Mouse (Mus musculus) heart, embryonic 10.5 days (tissue): ENCODE results near the gene Hoxc10. TPM values are rescaled to one million over a fixed set of nuclear protein-coding genes. Genes with fewer than 3 reads are reported as not detected.
A peak's percentile ranks its signal among the peaks of the same experiment; 100 is the strongest.

Experiments
- DNase-seq: peaks from one replicate; pipeline ENCODE4 v3.0.0-alpha.2; 2017; ENCODE audit warnings: low spot score
- H3K27ac ChIP-seq: fragments of 300-500 bp; sonication (generic); 2 replicates; pipeline ENCODE4 v1.5.1; 2016; ENCODE audit warnings: mild to moderate bottlenecking
- H3K27me3 ChIP-seq: fragments of 300-500 bp; sonication (generic); 2 replicates; pipeline ENCODE4 v1.6.1; 2016; ENCODE audit warnings: mild to moderate bottlenecking; ENCODE audit not compliant: poor library complexity, insufficient read depth, severe bottlenecking
- H3K36me3 ChIP-seq: fragments of 300-500 bp; sonication (generic); 2 replicates; pipeline ENCODE4 v1.6.1; 2016; ENCODE audit warnings: mild to moderate bottlenecking, moderate library complexity
- H3K4me1 ChIP-seq: fragments of 300-500 bp; sonication (generic); 2 replicates; pipeline ENCODE4 v1.6.1; 2016; ENCODE audit warnings: mild to moderate bottlenecking
- H3K4me3 ChIP-seq: fragments of 300-500 bp; sonication (generic); 2 replicates; pipeline ENCODE4 v1.5.1; 2016; ENCODE audit warnings: mild to moderate bottlenecking, moderate library complexity
- H3K9me3 ChIP-seq: fragments of 300-500 bp; sonication (generic); 2 replicates; pipeline ENCODE4 v1.6.1; 2016; ENCODE audit warnings: mild to moderate bottlenecking, moderate library complexity
- WGBS: fragments of 180-500 bp; shearing (Covaris S2); methylation state at CpG from one replicate; pipeline ENCODE4 v1.1.7; 2016; 5-methylcytosine and 5-hydroxymethylcytosine counted together
- polyA plus RNA-seq: library from polyadenylated mRNA; unstranded; fragments of >200 nt; fragmentation: Nextera tagmentation; extraction: Ambion mirVana; gene quantifications from 2 replicates; pipeline ENCODE4 v1.2.1, GENCODE M21; 2016

Gene Hoxc10
- polyA plus RNA-seq, 1 experiment from 2014 or later, result 0.62 TPM

- H3K27ac ChIP-seq, result no peak overlapping the region
- H3K36me3 ChIP-seq, result no peaks in the 10 kb centered on the region
- H3K27me3 ChIP-seq, result peaks cover 100% of the 10 kb centered on the region
- DNase-seq, result no peak
- WGBS, result 15% methylated on average over 2 of the region's 2 CpGs
- H3K4me1 ChIP-seq, result peaks cover 4% of the 10 kb centered on the region; the same call in 1 of the 2 replicates
- H3K9me3 ChIP-seq, result no peaks in the 10 kb centered on the region
- no peak overlapping the region for H3K4me3 ChIP-seq
Observed at GRCm38 (mm10) chr15:102950877-102951276, 15.7 kb upstream of the Hoxc10 start.

GRCm38 (mm10) chr15:102953561-102953960 is 13.0 kb upstream of the Hoxc10 start:
- peaks cover 4% of the 10 kb centered on the region; the same call in 1 of the 2 replicates for H3K4me1 ChIP-seq
- H3K27ac ChIP-seq, result no peak overlapping the region
- peaks cover 100% of the 10 kb centered on the region for H3K27me3 ChIP-seq
- no peak for DNase-seq
- 5% methylated on average over 6 of the region's 6 CpGs for WGBS
- no peaks in the 10 kb centered on the region for H3K36me3 ChIP-seq
- H3K4me3 ChIP-seq, result no peak overlapping the region
- H3K9me3 ChIP-seq, result no peaks in the 10 kb centered on the region

GRCm38 (mm10) chr15:102954192-102955006 is 12.2 kb upstream of the Hoxc10 start, which contains the start of gene Hoxc11:
TSS of gene Hoxc11 (plus strand) at chr15:102954427.
- no peak for DNase-seq
- Histone ChIP-seq H3K9me3 (no peaks in the 10 kb centered on the region), H3K4me1 (peaks cover 4% of the 10 kb centered on the region; the same call in 1 of the 2 replicates), H3K27me3 (peaks cover 100% of the 10 kb centered on the region), H3K4me3 (peak within 1 kb of the TSS; percentile 3; the same call in 1 of the 2 replicates), H3K36me3 (no peaks in the 10 kb centered on the region), H3K27ac (0 out of 2 replicates have a peak within 1 kb of the TSS, but pooled peaks have one; percentile 25)
- under 1% methylated on average over 57 of the region's 57 CpGs for WGBS

- Histone ChIP-seq H3K36me3 (no peaks in the 10 kb centered on the region), H3K27ac (0 out of 2 replicates have a peak overlapping the region, but pooled peaks have one; percentile 25), H3K27me3 (peaks cover 100% of the 10 kb centered on the region), H3K4me1 (peaks cover 4% of the 10 kb centered on the region; the same call in 1 of the 2 replicates), H3K4me3 (peak overlapping the region; percentile 3; the same call in 1 of the 2 replicates), H3K9me3 (no peaks in the 10 kb centered on the region)
- WGBS, result under 1% methylated on average over 28 of the region's 28 CpGs
- no peak for DNase-seq
Observed at GRCm38 (mm10) chr15:102955007-102955382, 11.6 kb upstream of the Hoxc10 start.

GRCm38 (mm10) chr15:102955833-102956640 is 10.6 kb upstream of the Hoxc10 start:
- no peak for DNase-seq
- H3K36me3 ChIP-seq, result no peaks in the 10 kb centered on the region
- H3K9me3 ChIP-seq, result no peaks in the 10 kb centered on the region
- H3K4me3 ChIP-seq, result 0 out of 2 replicates have a peak overlapping the region, but pooled peaks have one; percentile 22
- H3K4me1 ChIP-seq, result peaks cover 4% of the 10 kb centered on the region; the same call in 1 of the 2 replicates
- WGBS, result under 1% methylated on average over 40 of the region's 40 CpGs
- peaks cover 100% of the 10 kb centered on the region for H3K27me3 ChIP-seq
- H3K27ac ChIP-seq, result no peak overlapping the region

- WGBS, result 1% methylated on average over 12 of the region's 12 CpGs
- DNase-seq, result no peak
- Histone ChIP-seq H3K4me3 (no peak overlapping the region), H3K9me3 (no peaks in the 10 kb centered on the region), H3K4me1 (peaks cover 4% of the 10 kb centered on the region; the same call in 1 of the 2 replicates), H3K27ac (no peak overlapping the region), H3K27me3 (peaks cover 100% of the 10 kb centered on the region), H3K36me3 (no peaks in the 10 kb centered on the region)
Observed at GRCm38 (mm10) chr15:102956906-102957305, 9.7 kb upstream of the Hoxc10 start.

GRCm38 (mm10) chr15:102959663-102960191 is 6.9 kb upstream of the Hoxc10 start:
- no peak for DNase-seq
- Histone ChIP-seq H3K4me3 (no peak overlapping the region), H3K36me3 (no peaks in the 10 kb centered on the region), H3K27ac (no peak overlapping the region), H3K9me3 (no peaks in the 10 kb centered on the region), H3K4me1 (peaks cover 3% of the 10 kb centered on the region; the same call in 1 of the 2 replicates), H3K27me3 (peaks cover 100% of the 10 kb centered on the region)
- WGBS, result 2% methylated on average over 13 of the region's 13 CpGs

- Histone ChIP-seq H3K4me1 (no peaks in the 10 kb centered on the region; the same call in 1 of the 2 replicates), H3K9me3 (no peaks in the 10 kb centered on the region), H3K27me3 (peaks cover 100% of the 10 kb centered on the region), H3K27ac (no peak overlapping the region), H3K4me3 (no peak overlapping the region), H3K36me3 (no peaks in the 10 kb centered on the region)
- WGBS, result under 1% methylated on average over 6 of the region's 6 CpGs
- DNase-seq, result no peak
Observed at GRCm38 (mm10) chr15:102961728-102962127, 4.9 kb upstream of the Hoxc10 start.

GRCm38 (mm10) chr15:102962492-102962891 is 4.1 kb upstream of the Hoxc10 start:
- DNase-seq, result no peak
- H3K27ac ChIP-seq, result no peak overlapping the region
- peaks cover 100% of the 10 kb centered on the region for H3K27me3 ChIP-seq
- H3K9me3 ChIP-seq, result no peaks in the 10 kb centered on the region
- H3K4me1 ChIP-seq, result no peaks in the 10 kb centered on the region; the same call in 1 of the 2 replicates
- no peaks in the 10 kb centered on the region for H3K36me3 ChIP-seq
- WGBS, result 2% methylated on average over 13 of the region's 13 CpGs
- H3K4me3 ChIP-seq, result no peak overlapping the region

- no peak overlapping the region for H3K27ac ChIP-seq
- peaks cover 100% of the 10 kb centered on the region for H3K27me3 ChIP-seq
- DNase-seq, result no peak
- no peaks in the 10 kb centered on the region for H3K9me3 ChIP-seq
- no peaks in the 10 kb centered on the region; the same call in 1 of the 2 replicates for H3K4me1 ChIP-seq
- no peak overlapping the region for H3K4me3 ChIP-seq
- no peaks in the 10 kb centered on the region for H3K36me3 ChIP-seq
- 1% methylated on average over 8 of the region's 8 CpGs for WGBS
Observed at GRCm38 (mm10) chr15:102963259-102963658, 3.3 kb upstream of the Hoxc10 start.

- DNase-seq, result no peak
- Histone ChIP-seq H3K4me1 (no peaks in the 10 kb centered on the region; the same call in 1 of the 2 replicates), H3K27me3 (peaks cover 100% of the 10 kb centered on the region), H3K9me3 (no peaks in the 10 kb centered on the region), H3K36me3 (no peaks in the 10 kb centered on the region), H3K27ac (no peak overlapping the region), H3K4me3 (no peak overlapping the region)
- 1% methylated on average over 28 of the region's 28 CpGs for WGBS
Observed at GRCm38 (mm10) chr15:102963671-102964640, 2.6 kb upstream of the Hoxc10 start.
